Mouse (Mus musculus) gonadal fat pad, adult 2 months (tissue): ENCODE results near the gene Pak1ip1. TPM values are rescaled to one million over a fixed set of nuclear protein-coding genes. Genes with fewer than 3 reads are reported as not detected.
"Not testable (repeated sequence)": the region's sequence is repeated elsewhere in the genome, so short reads cannot be mapped to it uniquely, and the experiment has no call there.

Source experiments
- DNase-seq: peaks from one replicate; pipeline ENCODE4 v3.0.0-alpha.2; 2012; ENCODE audit warnings: low read depth
- polyA plus RNA-seq: library from polyadenylated mRNA; depleted of rRNA; stranded (reverse); fragments of >200 nt; gene quantifications from 2 replicates; pipeline ENCODE4 v1.2.3, GENCODE M21; 2012; rRNA removed

Gene Pak1ip1
- 37.1 and 46.5 TPM in 2 replicates for polyA plus RNA-seq

DNA sequence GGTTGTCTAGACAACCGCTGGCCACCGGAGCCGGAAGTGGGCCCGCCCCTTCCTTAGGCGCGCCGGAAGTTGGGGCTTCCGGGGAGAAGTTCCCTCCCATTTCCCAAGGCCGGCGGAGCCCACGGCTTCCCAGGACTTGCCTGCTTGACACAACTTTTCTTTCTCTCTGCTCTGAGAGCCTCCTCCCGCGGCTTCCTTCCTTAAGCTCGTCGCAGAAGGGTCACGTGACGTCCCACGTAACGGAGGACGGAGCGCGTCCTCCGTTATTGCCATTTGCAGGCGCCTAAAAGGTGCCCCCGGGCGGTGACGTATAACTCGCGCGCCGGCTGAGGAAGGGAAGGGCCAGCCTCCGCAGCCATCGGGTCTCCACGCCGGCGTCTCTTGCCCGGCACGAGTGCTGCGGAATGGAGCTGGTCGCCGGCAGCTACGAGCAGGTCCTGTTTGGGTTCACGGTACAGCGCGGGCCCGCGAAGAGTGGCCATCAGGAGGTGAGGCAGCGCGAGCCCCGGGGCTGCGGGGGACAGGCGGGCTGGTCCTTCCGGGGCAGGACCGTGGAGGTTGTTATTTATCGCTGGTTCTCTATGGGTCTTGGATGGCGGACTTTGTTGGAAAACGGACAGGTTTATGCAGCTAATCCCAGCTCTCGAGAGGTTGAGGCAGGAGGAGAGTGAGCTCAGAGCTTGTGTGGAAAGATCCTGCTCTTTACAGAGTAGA, at the start of gene Pak1ip1:
Gene Pak1ip1, plus strand, starts transcription at position 98 of the 714 bp plus-strand sequence.
- no peak for DNase-seq

DNA sequence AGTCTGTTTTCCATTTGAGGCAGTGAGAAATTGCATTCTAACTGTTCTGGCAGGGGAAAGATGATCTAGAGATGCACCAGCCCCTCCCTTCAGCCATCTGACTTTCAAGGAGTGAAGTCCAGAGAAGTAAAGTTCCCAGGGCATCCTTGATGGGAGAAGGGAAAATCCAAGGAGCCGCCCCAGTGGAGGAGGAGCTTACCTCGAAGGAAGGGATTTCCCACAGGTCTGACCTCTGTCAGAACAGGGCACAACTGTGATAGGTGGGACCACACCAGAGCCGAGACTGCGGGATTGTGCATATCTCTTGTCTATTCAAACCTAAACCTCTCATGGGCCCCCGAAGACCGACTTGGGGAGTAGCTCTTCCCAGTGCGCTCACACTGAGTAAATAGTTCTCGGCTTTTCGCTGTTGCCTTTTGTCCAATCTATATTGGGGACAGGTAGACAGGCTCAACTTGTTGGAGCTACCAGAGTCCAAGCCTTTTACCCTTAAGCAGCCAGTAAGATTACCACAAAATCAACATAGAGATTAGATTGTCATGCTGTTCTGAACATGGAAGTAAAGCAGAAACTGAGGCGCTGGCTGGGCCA, 49.3 kb upstream of the Pak1ip1 start:
- no peak for DNase-seq

DNA sequence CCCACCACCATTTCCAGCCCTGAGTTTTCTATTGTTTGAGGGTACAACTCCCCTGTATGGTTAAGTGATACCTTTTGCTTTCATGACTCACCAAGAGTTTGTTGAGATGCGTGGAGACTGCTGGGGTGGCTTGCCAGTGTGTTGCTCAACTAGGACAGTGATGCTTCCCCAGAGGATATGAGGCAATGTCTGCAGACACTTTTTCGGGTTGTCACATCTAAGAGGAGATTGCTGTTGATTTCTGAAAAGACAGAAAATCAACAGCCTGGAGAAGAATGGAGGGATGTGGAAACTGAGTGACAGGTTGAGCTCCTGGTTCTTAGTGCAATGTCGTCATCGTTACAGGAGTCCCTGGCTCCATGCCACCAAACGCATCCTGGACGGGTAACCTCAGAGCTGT, 47.6 kb upstream of the Pak1ip1 start:
- DNase-seq: peak; percentile 42

GRCm38 (mm10) chr13:40955773-40956172, 45.0 kb upstream of the Pak1ip1 start:
- no peak for DNase-seq

GRCm38 (mm10) chr13:40967609-40968008, 33.2 kb upstream of the Pak1ip1 start:
- DNase-seq: no peak

- DNase-seq: no peak
These were observed 32.3 kb upstream of the Pak1ip1 start for GRCm38 (mm10) chr13:40968564-40968963.

- no peak for DNase-seq
These were observed 30.9 kb upstream of the Pak1ip1 start for GRCm38 (mm10) chr13:40969761-40970390.

- DNase-seq: peak; percentile 80
These were observed 29.6 kb upstream of the Pak1ip1 start for GRCm38 (mm10) chr13:40971261-40971660.

DNA sequence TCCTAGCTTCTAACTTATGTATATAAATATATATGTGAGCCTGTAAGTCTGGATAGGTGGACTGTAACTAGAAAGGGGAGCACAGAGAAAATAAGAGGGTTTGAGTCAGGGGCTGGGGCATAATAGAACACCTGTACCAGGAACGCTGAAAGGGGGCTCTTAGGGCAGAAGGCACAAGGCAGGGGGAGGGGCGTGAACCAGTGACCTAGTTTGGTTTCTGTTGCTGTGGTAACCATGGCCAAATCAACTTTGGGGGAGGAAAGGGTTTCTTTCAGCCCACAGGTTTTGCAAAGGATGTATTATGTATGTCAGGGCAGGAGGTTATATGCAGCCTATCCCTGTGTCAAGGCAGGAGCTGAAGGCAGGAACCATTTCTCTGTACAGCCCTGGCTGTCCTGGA, 29.0 kb upstream of the Pak1ip1 start:
- no peak for DNase-seq

DNA sequence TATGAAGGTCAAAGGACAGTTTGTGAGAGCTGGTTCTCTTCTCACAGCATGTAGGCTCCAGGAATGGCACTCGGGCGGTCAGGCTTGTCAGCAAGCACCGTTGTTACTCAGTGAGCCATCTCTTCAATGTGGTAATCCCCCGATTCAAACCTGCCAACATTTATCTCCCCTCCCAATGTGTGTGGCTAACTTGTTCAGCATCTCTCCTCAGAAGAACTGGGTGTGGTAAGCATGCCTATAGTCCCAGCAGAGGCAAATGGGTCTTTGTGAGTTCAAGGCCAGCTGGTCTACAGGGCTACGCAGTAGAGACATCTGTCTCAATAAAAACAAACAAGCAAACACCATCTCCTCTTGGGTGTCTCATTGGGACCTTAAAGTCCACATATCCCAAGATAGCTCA, 27.8 kb upstream of the Pak1ip1 start:
- no peak for DNase-seq

GRCm38 (mm10) chr13:40977609-40978008, 23.2 kb upstream of the Pak1ip1 start:
- DNase-seq: no peak

- DNase-seq: no peak
These were observed 22.2 kb upstream of the Pak1ip1 start for GRCm38 (mm10) chr13:40978652-40979051.

DNA sequence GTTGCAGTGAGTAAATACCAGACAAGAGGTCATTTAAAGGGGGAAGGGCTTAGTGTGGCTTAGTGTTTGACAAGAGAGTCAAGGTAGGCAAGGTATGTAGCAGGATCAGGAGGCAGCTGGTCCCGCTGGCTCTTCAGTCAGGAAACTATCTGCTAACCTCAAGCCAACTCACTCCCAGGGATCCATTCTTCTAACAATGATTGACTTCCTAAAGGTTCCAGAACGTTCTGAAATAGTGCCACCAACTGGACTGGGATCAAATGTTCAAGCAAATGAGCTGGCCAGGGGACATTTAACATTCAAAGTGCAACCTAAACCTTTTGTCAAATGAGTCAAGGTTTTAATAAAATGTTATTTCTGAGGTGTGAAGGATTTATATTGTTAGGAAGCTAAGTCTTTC, 21.5 kb upstream of the Pak1ip1 start:
- DNase-seq: no peak

GRCm38 (mm10) chr13:40982759-40983158, 18.1 kb upstream of the Pak1ip1 start:
- no peak for DNase-seq

DNA sequence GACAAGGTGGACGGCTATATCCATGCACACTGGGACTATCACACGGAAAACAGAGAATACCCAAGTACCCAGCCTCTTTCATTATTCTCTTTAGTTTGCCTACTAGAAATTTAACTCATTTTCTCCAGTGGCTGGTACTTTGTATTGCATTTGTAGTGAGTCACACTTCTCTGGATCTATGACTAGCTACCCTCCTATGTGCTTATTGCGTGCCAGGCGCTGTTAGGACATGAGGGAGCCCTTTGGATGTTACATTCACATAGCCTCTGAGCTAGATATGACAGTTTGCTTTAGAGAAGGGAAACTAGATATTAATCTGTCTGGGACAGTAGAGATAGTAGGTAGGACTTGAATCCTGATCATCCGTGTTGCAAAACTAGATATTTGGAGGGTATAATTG, 14.7 kb upstream of the Pak1ip1 start:
- no peak for DNase-seq

GRCm38 (mm10) chr13:40987608-40988303, 13.1 kb upstream of the Pak1ip1 start:
- not testable (repeated sequence) for DNase-seq

GRCm38 (mm10) chr13:40988418-40988817, 12.4 kb upstream of the Pak1ip1 start:
- no peak for DNase-seq

GRCm38 (mm10) chr13:40994487-40995263, 6.1 kb upstream of the Pak1ip1 start:
- no peak for DNase-seq

DNA sequence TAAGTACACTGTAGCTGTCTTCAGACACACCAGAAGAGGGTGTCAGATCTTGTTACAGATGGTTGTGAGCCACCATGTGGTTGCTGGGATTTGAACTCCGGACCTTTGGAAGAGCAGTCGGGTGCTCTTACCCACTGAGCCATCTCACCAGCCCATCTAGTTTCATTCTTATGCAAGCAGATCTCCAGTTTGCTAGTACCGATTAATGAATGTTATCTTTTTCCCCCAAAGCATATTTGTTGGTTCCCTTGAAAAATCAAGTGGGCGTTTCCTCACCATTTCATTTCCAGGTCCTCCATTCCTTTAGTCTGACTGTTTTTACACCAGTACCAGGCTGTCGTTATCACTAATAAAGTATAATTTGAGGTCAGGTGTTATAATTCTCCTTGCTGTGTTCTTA, 2.3 kb upstream of the Pak1ip1 start:
- not testable (repeated sequence) for DNase-seq

DNA sequence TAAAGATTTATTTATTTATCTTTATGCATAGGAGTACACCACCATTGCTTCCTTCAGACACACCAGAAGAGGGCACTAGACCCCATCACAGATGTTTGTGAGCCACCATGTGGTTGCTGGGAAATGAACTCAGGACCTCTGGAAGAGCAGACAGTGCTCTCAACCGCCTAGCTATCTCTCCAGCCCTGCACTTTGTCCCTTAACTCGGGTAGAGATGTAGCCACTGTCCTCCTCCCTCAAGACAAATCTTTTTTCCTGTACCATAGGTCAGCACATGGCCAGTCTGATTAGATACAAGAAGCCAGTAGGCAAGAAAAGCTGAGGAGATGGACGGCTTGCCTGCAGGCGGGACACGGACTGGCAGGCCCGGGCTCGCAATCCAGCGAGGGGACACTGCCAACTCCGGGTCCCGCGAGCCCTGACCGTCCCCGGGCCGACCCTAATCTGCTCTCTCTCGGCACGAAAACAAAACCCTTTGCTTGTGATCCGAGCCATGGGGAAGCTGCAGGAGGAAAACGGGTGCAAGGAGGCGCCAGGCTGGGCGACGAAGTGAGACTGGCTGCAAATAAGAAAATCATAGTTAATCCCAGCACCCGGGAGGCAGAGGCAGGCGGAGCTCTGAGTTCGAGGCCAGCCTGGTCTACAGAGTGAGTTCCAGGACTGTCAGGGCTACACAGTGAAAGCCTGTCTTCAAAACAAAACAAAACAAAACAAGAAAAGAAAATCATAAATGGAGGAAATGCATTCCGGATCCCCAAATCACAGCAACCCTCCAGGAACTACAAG, 490 bp upstream of the Pak1ip1 start:
- no peak for DNase-seq

DNA sequence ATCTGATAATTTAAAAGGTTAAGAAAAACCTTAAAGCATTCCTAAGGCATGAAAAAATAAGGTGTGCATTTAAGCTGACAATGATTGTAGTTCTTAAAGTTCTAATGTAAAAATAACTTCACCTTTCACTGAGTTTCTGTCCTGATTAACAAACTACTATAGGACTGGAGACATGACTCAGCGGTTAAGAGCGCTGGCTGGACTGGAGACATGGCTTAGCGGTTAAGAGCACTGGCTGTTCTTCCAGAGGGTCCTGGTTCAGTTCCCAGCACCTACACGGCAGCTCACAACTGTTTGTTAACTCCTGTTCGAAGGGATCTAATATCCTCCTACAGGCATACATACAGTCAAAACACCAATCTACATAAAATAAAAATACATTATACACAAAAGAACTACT, 1.2 kb downstream of the Pak1ip1 start:
- no peak for DNase-seq
